Mouse (Mus musculus): Measurements from ENCODE around the gene Mrvi1.
A peak's percentile ranks its signal among the peaks of the same experiment; 100 is the strongest.

Mrvi1 gene

DNA sequence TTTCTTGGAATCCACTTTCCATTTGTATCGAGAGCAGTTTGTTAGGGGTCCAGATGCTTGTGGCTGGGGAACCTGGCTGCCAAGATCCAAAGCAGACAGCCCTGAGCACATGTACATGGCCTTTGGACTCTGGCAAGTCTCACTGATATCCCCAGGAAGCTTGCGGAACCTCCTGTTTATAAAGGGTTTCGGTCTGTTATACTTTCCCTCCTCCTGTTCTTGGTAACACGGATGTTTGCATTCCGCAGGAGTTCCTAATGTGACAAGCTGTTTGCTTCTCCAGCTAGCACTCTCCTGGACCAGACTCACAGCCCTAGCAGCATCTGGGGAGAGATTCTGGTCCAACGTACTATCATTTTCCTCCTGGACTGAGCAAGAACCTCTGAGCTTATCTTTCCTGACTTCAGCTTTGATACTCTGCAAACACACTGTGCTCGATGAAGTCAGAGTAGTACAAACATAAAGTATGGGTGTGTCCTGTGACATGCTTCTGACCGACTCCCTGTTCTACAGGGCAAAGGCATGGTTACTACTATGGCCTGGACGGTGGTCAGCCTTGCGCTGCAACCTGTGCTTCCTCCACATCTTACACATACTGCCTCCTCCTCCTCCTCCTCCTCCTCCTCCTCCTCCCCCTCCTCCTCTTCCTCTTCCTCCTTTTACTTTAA is 88.2 kb downstream of the Mrvi1 start:
- no peak for DNase-seq (ENCODE audit: low spot score in 2 of 2)

- DNase-seq (ENCODE audit: low spot score in 2 of 2) = peak in 1 of 2 experiments; percentile 35
Observed at GRCm38 (mm10) chr7:110891501-110891986, 90.7 kb downstream of the Mrvi1 start.

DNA sequence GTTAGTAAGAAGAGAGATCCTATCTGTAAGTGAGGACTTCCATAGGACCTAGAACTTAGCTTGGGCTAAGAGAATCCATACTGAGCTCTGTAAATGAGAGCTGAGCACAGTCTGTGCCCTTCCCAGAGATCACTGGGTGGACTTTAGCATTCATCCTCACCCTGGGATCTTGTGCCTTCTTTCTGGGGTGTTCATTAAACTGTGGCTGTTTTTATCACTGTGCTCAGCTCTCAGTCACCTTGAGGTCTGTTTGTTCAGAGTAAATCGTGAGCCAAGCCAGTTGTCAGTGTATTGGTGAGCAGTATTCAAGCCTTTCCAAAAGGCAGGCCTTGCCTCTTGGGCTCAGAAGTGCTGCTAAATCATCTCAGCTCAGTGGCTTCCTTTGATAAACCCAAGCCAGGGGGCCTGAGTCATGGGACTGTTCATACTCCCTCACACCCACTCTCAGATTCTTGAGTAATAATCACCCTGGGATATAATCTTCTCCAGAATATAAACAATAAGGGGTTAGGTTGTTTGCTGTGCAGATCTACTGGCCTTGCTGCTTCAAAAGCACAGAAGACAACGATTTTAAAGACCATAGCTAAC is 100.4 kb downstream of the Mrvi1 start:
- no peak for DNase-seq (ENCODE audit: low spot score in 2 of 2)

DNA sequence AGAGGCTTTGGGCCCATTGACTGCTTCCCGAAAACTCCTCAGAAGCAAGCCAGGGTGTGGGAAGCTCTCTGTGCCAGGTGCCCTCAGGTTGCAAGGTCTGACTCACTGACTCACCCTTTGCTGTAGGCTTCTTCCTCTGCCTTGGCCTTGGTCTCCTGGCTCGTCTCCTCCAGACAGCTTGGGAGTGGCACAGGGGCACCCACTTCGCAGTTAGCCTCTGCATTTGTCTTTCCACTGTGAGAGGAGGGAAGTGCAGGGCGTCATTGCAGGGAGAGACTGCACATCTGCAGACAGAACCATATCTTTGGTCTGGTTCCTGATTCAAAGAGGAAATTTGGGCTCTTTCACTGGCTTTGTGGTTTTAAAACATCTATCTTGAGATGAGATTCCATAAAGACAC is 104.2 kb downstream of the Mrvi1 start:
- DNase-seq (ENCODE audit: low spot score in 2 of 2) = no peak

- DNase-seq (ENCODE audit: low spot score in 2 of 2) = no peak
Observed at GRCm38 (mm10) chr7:110876965-110877364, 105.3 kb downstream of the Mrvi1 start.

GRCm38 (mm10) chr7:110868807-110869206 is 113.5 kb downstream of the Mrvi1 start:
- no peak for DNase-seq (ENCODE audit: low spot score in 2 of 2)

DNA sequence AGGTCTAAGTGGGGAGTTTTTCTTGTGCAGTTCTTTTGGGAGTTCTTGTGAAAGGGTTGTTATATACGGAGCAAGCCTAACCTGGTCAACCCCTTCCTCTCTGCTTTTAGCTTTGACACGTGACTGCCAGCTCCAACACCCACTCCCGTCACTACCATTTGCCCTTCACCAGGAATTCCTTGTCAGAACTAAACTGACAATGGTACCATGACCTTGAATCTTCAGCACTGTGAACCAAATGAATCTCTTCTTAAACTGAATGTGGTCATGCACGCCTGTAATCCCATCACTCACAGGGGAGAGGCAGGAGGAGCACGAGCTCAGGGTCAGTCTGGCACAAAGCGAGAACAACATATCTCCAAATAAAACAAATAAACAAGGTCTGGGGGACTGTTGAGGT is 115.1 kb downstream of the Mrvi1 start:
- DNase-seq (ENCODE audit: low spot score in 2 of 2) = no peak

DNA sequence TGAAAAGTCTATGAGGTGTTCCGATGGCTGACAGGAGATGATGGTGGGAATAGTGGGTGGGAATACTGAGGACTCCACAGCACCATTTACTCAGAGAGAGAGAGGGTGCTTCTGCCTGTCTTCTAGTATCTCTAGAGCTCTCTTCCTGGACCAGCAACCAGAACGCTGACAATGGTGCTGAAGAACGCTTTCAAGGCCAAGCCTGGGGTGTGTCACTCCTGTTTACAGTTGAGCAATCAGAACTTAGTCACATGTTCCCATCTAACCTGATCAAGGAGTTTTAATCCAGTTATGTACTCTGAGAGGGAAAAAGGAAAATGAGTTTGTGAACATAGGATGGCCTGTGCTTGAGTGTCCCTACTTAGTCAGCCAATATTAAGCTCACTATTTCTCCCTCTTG is 116.2 kb downstream of the Mrvi1 start:
- DNase-seq (ENCODE audit: low spot score in 2 of 2) = no peak

DNA sequence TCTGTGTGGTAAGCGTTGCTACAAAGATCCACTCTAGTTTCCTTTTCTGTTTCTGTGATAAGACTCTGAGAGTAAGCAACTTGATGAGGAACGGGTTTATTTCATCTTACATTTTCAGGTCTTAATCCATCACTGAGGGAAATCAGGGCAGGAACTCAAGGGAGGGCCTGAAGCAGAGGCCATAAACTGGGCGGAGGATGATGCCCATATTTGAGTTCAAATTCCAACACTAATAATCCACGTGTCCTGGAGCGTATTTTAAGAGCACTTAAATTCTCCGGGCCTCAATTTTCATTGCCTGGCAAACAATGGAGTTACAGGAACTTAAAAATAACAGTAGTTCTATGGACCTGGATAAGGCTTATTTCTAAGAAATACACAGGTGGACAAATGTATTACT is 116.7 kb downstream of the Mrvi1 start:
- no peak for DNase-seq (ENCODE audit: low spot score in 2 of 2)

GRCm38 (mm10) chr7:110865038-110865437 is 117.2 kb downstream of the Mrvi1 start:
- no peak for DNase-seq (ENCODE audit: low spot score in 2 of 2)

GRCm38 (mm10) chr7:110862751-110863289 is 119.4 kb downstream of the Mrvi1 start, which contains the start of gene Lyve1:
TSS of gene Lyve1 (minus strand) at chr7:110863239.
- no peak for DNase-seq (ENCODE audit: low spot score in 2 of 2)

- no peak for DNase-seq (ENCODE audit: low spot score in 2 of 2)
Observed at GRCm38 (mm10) chr7:110860129-110860528, 122.1 kb downstream of the Mrvi1 start.

DNA sequence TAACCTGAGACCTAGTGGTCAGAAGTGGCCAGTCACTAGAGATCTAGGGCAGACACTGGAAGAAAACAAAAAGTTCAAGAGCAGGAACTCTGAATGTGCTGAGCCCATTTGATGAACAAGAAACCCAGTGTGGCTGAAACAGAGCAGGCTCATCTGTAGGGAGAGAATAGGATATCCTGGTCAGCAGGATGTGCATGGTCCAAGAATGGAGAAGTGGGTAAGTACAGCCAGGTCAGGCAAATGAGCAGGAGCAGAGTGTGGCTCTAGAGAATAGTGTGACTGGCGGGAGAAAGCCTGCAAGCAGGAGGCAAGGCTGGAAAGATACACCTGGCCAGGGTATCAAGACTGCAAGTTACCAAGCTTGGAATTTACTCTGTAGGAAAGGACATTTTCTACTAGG is 126.7 kb downstream of the Mrvi1 start:
- no peak for DNase-seq (ENCODE audit: low spot score in 2 of 2)

DNA sequence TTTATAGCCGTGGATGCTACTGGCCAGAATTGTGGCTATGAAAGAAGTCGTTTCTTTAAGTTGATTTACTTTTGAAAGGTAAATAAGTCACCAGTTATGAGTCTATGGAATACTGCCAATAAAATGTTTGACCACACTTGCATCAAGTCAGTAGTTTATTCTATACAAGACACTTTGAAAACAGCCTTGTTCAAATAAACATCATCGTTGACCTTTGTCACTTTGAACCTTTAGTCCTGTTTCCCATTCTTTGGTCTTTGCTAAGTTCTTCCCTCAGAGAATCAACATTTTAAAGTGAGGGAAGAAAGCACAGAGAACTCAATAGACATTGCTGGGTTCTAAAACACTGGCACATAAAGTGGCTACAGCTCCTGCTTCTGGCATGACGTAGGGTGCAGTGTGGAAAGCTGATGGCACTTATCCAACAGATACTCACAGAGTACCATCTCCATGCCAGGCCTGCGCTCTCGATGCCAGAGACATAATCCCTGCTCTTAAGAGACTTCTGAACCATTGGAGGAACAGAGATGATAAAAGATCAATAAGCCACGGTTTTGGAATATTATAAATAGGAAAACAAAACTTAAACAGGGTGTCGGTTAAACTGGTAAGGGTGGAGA is 127.2 kb downstream of the Mrvi1 start:
- no peak for DNase-seq (ENCODE audit: low spot score in 2 of 2)

GRCm38 (mm10) chr7:110854519-110854918 is 127.7 kb downstream of the Mrvi1 start:
- DNase-seq (ENCODE audit: low spot score in 2 of 2) = no peak

DNA sequence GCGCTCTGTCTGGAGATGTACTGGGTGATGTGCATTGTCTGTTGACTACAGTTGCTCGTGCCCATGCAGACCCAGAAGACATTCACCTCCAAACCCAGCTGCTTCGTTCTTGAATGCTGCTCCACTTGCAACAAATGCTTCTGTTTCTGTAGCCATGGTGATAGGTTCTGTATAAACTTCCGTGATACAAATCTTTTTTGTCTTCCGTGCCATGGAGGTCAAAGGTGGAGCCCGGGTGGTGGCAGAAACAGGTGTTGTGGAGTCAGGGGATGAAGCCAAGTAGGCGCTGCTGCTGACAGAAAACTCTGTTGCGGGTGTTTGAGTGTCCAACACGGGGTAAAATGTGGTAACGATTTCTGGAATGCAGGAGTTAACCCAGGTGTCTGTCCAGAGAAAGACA is 128.7 kb downstream of the Mrvi1 start:
- no peak for DNase-seq (ENCODE audit: low spot score in 2 of 2)

- DNase-seq (ENCODE audit: low spot score in 2 of 2) = no peak
Observed at GRCm38 (mm10) chr7:110851541-110852203, 130.6 kb downstream of the Mrvi1 start.

- DNase-seq (ENCODE audit: low spot score in 2 of 2) = no peak
Observed at GRCm38 (mm10) chr7:110848371-110848770, 133.9 kb downstream of the Mrvi1 start.

- no peak for DNase-seq (ENCODE audit: low spot score in 2 of 2)
Observed at GRCm38 (mm10) chr7:110847321-110847720, 134.9 kb downstream of the Mrvi1 start.

DNA sequence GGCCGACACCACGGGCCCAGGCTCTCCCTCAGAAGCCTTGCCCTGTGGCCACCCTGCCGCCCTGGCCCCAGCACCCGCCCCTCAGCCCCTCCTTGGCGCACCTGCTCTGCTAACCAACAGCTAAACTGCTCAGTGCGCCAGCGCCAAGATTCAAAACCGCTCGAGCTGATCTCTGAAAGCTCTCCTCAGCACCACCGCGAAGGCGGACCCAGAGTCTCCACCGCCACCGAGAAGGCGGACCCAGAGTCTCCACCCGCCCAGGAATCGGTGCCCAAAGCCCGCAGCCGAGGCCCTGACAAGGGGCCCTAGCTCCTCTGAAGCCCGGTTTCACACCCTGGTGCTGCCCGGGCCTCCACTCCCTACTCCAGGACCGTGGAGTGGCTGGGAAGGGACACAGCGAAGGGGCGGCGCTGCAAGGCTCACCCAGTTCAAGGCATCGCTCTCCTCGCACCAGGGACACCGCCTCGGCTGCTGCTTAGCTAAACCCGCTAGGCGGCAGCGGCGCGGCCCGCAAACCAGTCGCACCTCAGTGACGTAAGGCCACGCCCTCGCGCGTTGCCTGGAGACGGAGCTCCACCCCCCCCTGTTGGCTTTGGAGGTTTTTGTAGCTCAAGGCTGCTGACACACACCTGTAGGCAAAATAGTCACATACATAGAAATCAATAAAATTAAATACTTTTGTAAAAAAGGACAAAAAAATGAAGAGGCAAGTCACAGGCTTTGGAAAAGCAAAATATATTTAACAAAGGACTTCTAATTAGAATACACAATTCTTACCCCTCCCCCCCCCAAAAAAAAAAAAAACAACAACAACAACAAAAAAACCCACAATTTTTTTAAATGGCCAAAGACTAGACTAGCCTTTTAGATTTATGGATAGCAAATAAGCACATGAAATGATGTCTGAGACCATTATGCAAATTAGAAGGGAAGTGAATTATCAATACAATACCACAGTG is 138.1 kb downstream of the Mrvi1 start, which contains the start of gene Rnf141:
Rnf141 (minus strand) TSS at position 542 of the 959 bp plus-strand sequence.
- DNase-seq (ENCODE audit: low spot score in 2 of 2) = peak; percentile 86 to 94

GRCm38 (mm10) chr7:110840332-110840731 is 141.9 kb downstream of the Mrvi1 start:
- DNase-seq (ENCODE audit: low spot score in 2 of 2) = no peak

Data from urinary bladder, postnatal 4 days (tissue).